Mouse (Mus musculus) kidney, postnatal 10 days (tissue): ENCODE results near the gene Tprgl.

Experiments used
- DNase-seq: peaks from one replicate; pipeline ENCODE4 v3.0.0; 2021; ENCODE audit warnings: mixed read lengths

The Tprgl gene

DNA sequence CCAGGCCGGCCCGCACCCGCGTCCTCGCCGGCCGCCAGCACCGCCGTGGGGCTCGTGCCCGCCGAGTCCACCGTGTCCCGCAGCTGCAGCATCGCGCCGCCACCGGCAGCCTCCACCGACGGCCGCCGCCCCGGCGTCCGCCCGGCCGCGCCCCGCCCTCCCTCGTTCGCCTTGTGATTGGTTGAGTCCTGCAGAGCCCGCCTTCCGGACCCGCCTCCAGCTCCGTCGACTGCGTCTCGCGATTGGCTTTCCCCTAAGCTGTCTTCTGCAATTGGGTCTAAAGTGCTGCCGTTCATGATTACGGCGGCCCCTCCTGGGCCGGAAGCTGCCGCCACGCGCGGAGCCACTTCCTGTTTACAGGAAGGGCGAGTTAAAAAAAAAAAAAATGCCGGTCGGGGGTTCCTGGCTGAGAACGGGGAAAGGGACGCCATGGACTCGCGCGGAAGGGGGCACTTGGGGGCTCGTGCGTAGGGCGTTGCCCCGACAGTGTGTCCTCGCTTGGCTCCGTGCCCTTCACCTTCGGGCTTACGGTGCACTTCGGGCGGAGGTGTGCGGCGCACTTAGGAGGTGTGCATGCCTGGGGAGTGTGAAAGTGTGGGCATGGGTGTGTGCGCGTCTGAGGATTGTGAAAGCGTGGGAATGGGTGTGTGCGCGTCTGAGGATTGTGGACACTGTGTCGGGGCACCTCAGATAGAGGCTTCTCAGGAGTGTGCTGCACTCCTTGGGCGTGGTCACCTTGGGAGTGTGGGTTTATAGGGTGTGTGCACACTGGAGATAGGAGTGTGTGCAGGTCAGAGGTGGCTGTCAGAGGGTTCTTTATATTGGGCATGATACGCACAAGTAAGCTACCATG, at the start of gene Tprgl:
TSS of gene Tprgl (minus strand) at position 129 of the 853 bp plus-strand sequence.
- DNase-seq, result peak; percentile 98

DNA sequence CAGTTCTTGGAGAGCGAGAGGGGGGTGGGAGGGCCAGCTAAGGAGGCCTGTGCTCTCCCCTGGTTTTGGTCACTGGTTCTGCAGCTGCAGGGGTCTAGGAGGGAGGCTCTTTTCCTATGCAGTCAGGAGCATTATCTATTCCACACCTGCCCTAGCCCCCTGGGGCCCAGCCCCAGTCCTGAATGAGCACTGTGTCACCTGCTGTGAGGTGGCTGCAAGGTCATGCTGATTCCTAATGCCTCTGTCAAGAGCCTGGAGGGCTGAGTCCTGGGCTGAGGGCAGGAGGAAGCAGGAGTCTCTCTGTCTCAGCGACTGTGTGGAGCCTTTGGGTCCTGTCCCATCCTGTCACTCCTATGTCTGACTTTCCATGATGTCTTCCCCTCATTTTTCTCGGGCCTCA, 49.4 kb upstream of the Tprgl start:
- no peak for DNase-seq

DNA sequence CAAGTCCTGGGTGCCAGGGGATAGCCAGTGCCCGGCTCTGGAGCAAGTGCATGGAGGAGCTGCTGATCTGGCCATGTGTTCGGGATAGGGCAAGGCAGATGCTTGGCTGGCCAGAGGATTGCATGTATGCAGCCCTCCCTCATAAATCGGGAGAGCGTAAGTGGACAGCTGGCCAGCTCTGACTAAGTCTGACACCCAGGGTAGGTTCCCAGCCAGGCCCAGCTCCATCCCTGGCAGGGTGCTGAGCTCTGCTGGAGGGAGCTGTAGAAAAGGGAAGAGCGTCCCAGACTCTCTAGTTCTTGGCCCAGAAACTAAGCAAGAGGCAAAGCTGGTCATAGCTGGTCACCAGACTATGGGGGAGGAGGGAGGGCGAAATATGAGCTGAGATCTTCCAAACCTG, 48.6 kb upstream of the Tprgl start:
- DNase-seq, result no peak

GRCm38 (mm10) chr4:154207261-154207660, 46.8 kb upstream of the Tprgl start:
- peak; percentile 81 for DNase-seq

DNA sequence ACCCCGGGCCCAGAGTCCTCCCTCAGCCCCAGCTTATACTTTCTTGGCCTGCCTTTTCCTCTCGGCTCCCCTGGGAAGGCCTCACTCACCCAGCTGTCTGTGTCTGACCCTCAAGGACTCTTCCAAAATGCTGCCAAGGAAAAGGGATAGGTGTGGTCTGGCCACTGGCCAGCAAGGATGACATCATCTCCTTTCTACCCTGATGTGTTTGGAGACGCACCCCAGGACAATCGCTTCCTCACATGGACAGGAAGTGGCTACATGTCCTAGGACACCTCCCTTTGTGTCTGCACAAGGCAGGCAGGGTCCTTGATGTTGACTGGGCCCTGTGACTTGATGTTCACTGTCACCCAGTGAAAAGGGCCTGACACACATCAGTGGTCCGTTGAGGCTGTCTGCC, 44.9 kb upstream of the Tprgl start:
- peak; percentile 72 for DNase-seq

DNA sequence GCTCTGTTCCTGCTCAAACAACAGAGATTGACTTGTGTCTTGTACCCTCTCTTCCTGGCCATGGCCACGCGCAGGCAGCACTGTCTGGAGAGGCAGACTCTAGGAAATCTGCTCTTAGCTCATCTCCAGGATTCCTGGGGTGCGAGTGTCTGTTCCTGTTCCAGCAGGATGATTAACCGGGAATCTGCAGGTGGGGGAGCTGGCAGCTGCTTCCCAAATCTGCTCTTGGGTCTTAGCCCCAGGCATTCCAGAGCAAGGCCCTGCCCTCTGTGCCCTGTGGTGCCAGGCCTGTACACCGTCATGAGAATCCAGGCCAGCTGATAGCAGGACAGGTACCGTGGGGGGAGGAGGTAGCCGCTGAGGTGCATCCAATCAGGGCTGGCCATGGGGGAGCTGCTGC, 44.1 kb upstream of the Tprgl start:
- no peak for DNase-seq

DNA sequence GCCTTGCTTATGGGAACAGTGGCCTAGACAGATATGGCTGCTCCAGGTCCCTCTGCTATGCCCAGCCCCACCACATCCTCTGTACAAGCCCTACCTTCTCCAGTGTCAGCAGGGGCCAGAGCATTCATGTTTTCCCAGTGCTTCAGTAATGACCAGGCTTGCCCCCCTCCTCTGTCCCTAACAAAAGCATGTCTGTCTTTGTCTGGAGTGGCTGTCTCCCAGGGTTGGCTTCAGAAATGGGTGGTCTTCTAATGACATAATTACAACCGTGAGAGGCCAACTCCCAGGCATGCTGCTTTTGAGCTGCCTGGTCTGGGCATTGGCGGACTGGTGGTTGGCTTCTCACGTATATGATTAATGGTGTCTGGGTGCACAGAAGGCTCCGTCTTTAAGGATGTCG, 41.0 kb upstream of the Tprgl start:
- DNase-seq, result no peak

GRCm38 (mm10) chr4:154198377-154198961, 38.0 kb upstream of the Tprgl start:
- DNase-seq, result no peak

DNA sequence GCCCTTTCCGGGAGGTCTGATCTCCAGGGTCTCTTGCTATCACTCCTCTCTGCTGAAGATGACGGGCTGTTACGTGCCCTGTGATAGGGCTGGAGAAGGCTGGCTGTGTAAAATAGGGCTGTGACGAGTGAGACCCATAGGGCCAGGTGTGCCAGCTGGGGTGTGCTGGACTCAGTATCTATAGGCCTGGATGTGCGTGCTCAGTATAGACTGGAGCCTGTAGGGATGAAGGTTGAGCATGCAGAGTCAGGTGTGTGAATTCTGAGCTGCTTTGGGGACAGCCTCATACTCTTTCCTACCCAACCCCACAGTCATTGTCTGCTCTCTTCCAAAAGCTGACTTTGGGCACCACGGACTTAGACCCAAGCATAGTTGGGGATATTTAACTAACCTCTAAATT, 37.5 kb upstream of the Tprgl start:
- DNase-seq, result no peak

GRCm38 (mm10) chr4:154188948-154189347, 28.5 kb upstream of the Tprgl start:
- DNase-seq, result peak; percentile 44

DNA sequence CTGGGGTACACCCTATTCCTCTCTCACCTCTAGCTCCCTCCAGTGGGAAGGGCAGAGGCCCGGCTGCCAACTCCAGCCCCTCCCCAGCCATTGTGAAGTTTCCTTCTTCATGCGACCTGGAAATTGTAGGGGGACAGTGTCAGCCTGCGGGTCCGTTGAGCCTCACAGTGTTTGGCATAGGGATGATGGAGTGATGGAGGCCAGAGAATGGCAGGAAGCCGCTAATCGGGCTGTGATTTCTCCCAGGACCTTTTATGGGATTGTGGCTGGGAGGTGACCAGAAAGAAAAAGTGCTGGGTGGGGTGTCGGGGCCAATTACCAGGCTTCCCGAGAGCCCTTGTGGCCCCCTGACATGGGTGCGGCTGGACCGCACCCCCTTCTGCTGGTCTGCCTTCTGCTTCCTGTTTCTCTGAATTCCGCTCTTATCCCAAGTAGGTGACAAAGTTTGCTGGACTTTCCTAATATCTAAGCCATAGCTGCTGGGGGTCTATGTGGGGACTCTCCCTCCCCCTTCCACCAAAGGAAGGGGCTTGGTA, 25.6 kb upstream of the Tprgl start:
- no peak for DNase-seq

DNA sequence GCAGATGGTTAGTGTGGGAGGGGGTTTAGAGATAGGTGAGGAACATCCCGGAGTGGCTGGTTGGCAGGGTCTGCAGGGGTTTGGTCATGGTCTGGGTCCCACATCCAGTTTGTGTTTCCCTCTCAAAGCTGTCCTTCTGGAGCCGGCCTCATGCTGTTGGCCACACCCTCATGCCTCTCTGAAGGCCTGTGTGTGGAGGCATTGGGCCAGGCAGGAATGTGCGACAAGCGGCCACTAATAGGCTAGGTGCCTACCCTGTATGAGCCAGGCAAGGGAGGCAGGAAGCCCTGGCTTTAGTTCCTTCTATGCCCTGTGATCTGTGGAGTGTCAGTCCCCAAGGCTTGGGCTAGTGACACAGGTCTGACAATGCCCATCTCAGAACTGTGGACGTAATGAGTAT, 24.5 kb upstream of the Tprgl start:
- DNase-seq, result no peak

DNA sequence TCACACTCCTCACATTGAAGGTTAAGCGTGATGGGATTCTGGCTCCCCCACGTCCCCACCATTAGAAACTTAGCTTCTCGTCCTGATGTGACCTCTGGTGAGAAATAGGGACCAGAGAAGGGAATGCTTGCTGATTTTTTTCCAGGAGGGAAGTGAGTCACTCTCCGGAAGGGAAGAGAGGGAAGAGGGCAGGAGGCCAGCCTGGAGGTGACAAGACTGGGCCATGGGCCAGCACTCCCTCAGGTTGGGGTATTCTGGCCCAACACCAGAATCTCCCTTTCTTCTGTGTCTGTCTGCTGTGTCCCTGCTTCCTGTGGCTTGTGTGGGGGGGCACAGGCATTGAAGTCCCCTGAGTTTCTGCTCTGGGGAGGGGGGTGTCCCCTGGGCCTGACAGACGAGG, 23.1 kb upstream of the Tprgl start:
- peak; percentile 54 for DNase-seq

DNA sequence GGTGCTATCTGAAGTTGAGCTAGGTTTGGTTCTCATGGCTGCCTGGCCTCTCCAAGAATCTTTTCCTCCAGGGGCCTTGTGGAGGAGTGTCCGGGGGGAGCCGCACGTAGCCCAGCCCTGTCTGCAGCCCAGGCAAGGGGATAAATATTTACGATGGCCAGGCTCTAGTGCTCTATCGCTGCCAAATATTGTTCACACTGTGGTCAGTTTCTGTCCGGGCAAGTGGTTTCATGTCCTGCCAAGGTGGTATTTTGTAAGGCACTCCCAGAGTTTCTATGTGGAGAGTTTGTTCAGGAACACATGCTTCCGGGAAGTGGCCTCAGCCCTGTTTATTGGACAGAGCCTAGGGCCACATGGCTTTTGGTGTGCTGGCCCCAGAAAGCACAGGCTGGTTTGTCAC, 20.5 kb upstream of the Tprgl start:
- no peak for DNase-seq

GRCm38 (mm10) chr4:154177257-154177656, 16.8 kb upstream of the Tprgl start:
- DNase-seq, result peak; percentile 41

DNA sequence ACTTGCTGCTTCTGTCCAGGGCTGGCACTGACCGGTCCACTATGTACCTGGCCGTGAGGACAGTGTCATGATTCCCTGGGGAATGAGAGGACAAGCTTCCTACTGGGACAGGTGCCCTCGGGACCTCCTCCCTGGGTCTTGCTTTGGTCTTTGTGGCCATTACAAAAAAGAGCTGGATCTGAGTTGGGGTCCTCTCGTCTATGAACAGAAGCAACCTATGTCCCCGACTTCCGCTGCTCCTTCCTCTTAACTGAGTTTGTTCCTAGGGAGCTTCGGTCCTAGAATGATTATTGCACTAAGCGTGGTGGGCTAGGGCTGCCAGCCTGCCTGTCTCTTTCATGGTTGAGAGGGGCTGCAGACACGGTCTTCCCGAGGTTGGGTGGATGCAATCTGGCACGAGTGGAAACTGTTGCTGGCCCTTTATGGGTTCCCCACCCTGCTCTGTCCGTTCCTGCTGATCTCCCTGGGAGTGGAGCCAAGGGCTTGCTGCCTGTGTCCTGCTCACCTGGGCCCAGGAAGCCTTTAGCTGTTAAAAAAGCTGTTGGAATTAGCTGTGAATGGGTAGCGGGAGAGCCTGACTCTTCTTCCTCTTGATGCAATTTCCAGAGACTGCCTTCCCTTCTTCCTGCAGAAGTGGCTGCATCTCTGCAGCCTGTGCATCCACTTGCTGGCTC, 11.6 kb upstream of the Tprgl start:
- no peak for DNase-seq

DNA sequence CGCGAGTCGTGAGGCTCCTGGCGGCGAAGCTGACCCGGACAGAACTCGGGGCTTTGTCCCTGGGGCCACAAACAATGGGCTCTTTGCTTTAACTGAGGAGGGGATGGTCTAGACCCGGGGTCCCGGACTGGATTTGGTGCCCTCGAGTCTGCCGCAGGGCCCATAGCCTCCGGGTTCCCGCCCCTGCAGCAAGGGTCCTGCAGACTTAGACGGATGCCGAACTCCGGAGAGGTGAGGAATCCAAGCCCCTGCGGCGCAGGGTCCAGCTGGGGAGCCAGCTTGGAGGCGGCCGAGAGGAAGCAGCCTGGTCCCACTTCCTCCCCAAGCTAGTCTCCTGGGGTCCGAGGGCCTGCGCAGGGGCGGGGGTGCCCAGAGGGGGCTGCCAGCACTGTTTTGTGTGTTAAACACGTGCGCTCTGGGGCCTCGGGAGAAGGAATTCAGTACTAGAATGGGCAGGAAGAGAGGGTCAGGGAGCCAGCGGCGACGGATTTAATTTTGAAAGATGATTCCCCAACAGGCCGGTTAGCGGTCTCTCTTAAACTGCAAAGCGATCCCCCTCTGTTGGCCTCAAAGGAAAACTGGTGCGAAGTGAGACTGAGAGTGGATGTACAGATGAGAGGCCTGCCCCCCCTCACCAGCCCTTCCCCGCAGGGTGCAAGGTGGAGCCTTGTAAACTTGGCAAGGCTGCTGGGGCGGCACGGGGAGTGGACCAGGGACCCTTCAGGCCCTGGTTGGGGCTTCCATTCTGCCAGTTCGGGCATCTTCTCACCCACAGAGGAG, 10.9 kb upstream of the Tprgl start:
- peak; percentile 33 for DNase-seq

GRCm38 (mm10) chr4:154170506-154171150, 10.2 kb upstream of the Tprgl start, which contains the start of gene Megf6:
Megf6 (plus strand) TSS chr4:154170730.
- peak; percentile 70 for DNase-seq

DNA sequence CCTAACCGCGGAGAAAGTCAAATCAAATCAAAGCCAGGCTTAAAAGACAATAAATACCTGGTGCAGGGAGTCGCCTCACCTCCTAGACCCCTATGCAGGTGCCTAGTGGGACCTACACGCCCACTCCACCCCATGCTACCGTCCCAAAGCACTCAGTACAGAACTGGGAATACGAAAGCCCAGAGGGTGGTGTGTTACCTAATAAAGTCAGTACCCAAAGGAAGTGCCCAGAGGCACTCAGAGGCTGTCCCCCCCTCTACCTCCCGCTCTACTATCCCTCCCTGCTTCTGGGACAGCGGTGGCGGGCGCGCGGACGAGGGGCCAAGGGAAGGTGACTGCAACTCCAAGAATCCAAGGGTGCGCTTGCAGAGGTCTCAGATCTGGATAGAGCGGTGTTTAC, 9.6 kb upstream of the Tprgl start:
- no peak for DNase-seq

DNA sequence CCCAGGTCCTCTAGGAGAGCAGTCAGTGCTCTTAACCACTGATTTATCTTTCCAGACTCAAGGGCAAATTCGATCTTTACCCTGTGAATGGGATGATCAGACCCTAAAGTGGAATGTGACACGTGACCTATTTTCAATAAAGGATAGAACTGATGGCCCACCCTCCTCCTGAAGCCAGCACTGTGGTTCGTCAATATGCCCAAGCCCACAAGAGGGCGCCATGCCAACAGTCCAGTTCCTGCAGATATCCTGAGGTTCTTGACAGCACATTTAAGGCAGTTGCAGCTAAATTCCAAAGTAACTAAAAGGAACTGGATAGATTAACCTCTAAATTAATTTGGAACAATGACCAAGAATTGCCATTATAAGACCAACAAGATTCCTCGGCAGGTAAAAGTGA, 6.6 kb upstream of the Tprgl start:
- DNase-seq, result peak; percentile 86

DNA sequence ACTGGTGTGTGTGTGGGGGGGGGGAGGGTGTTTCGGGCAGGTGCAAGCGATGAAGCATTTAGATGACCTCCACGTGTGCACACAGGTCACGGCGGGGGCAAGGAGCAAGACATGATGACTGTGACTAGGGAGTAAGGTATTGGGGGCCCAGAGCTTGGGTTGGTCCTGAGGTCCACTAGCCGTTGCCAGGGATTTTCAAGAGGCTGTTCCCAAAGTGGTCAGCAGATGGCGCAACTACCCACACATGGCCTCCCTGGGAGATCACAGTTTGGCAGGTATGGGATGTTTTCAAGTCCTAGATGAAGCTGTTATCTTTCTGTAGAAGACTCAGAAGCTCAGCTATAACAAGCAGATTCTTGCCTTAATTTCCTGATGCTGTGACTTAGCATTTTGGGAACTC, 2.8 kb upstream of the Tprgl start:
- peak; percentile 86 for DNase-seq

GRCm38 (mm10) chr4:154159961-154160537, 417 bp downstream of the Tprgl start:
- DNase-seq, result peak; percentile 72
